Comparison of ENCODE assay signal across 8 mouse cellular contexts in the genomic region with DNA sequence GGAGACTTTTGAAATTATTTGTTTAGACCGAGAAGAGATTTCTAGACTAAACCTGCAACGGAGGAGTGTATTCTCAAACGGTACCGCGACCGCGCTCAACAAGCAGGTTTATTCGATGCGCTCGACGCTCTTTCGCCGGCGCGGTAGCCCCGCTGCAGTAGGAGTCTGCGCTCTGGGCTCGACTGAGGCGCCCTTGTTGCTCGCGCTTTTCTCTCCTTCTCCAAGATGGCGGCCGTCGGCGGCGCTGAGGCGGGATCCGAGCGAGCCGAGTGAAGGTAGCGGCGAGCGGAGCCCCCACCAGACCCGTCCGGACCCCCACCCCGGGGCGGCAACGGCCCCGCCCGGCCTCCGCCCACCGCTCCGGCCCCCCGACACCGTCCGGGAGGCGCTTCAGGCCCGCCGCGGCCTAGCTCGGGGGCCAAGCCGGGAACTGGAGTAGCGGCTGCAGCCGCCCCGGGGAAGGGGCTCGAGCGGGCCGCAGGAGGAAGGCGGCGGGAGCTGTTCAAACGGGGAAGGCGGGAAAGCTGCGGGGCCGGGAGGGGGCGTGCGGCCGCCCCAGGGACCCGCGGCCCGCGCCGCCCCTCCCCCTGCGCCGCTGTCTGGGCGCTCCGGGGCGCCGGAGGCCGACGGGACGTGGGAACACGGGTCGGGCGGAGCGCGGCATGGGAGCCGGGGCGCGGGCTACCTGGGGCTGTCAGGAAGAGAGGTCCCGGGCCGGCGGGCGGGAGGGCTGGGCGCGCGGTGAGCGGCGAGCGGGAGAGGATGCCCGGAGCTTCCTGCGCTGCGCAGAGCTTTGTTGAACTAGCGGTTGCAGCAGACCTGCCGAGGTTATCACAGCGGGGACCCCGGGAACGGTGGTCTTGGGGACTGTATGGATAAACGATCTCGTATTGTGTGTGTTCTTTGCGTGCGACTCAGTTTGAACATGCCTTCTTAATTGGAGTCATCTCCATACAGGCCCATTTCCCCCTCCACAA. TPM values are rescaled to one million over a fixed set of nuclear protein-coding genes. Genes with fewer than 3 reads are reported as not detected.
DNase-seq lines count a peak whose midpoint lies in the region; ATAC-seq and TF ChIP-seq lines count a peak whose summit lies in the region.

No protein-coding gene starts in this region.

- peak overlapping the region; percentile 84 for H3K4me3 ChIP-seq in erythroblast, embryonic 14.5 days (replicated peaks)
- peak overlapping the region; percentile 88 for H3K4me3 ChIP-seq in heart, embryonic 11.5 days (ENCODE audit: low read depth, low read length)
- H3K4me3 ChIP-seq in kidney, embryonic 16.5 days (ENCODE audit: low read length) = peak overlapping the region; percentile 91
- peak overlapping the region; percentile 76 for H3K4me3 ChIP-seq in liver, adult 2 months (ENCODE audit: insufficient read depth, low read depth, low read length)
- peak overlapping the region; percentile 39 for H3K4me3 ChIP-seq in myocyte

- DNase-seq in B cell, adult 2 months = peak; percentile 87 to 89
- DNase-seq in brain, embryonic 14.5 days (ENCODE audit: low read depth) = peak; percentile 97
- peak; percentile 77 for DNase-seq in liver, adult 2 months (ENCODE audit: extremely low read depth, low read depth, low spot score)
- DNase-seq in splenic B cell, adult 2 months (ENCODE audit: low read depth, low spot score) = peak; percentile 92

- H3K9me3 ChIP-seq in erythroblast, embryonic 14.5 days (ENCODE audit: control insufficient read depth, low read length) = no peaks in the 10 kb centered on the region
- H3K9me3 ChIP-seq in heart, embryonic 11.5 days (replicated peaks; ENCODE audit: control insufficient read depth, low read length) = no peaks in the 10 kb centered on the region
- H3K9me3 ChIP-seq in kidney, embryonic 16.5 days (ENCODE audit: low read length) = no peaks in the 10 kb centered on the region

- H3K27me3 ChIP-seq in erythroblast, embryonic 14.5 days (ENCODE audit: control insufficient read depth) = peaks cover 30% of the 10 kb centered on the region
- H3K27me3 ChIP-seq in heart, embryonic 11.5 days (ENCODE audit: control insufficient read depth, insufficient read depth, low read length) = no peaks in the 10 kb centered on the region
- no peaks in the 10 kb centered on the region for H3K27me3 ChIP-seq in kidney, embryonic 16.5 days (ENCODE audit: insufficient read depth, low read length)
- H3K27me3 ChIP-seq in liver, adult 2 months (ENCODE audit: control insufficient read depth, insufficient read depth, low read length) = no peaks in the 10 kb centered on the region
- H3K27me3 ChIP-seq in myocyte (ENCODE audit: control insufficient read depth, insufficient read depth, insufficient read length) = no peaks in the 10 kb centered on the region
- no peaks in the 10 kb centered on the region for H3K27me3 ChIP-seq in splenic B cell, adult 2 months (ENCODE audit: control insufficient read depth, insufficient read depth, low read length, poor library complexity, severe bottlenecking)

- peak overlapping the region; percentile 100 for H3K9ac ChIP-seq in heart, embryonic 11.5 days (ENCODE audit: low read depth, low read length)
- peak overlapping the region; percentile 100 for H3K9ac ChIP-seq in kidney, embryonic 16.5 days (replicated peaks; ENCODE audit: low read length)
- H3K9ac ChIP-seq in liver, adult 2 months (ENCODE audit: low read depth, low read length) = peak overlapping the region; percentile 84

- WGBS in heart, embryonic 11.5 days (ENCODE audit: insufficient replicate concordance) = under 1% methylated on average over 99 of the region's 111 CpGs
- under 1% methylated on average over 85 of the region's 111 CpGs for WGBS in kidney, embryonic 16.5 days
- WGBS in liver, adult 2 months = under 1% methylated on average over 103 of the region's 111 CpGs

- peaks cover 20% of the 10 kb centered on the region for H3K4me1 ChIP-seq in erythroblast, embryonic 14.5 days (ENCODE audit: control insufficient read depth)
- no peaks in the 10 kb centered on the region for H3K4me1 ChIP-seq in heart, embryonic 11.5 days (ENCODE audit: control insufficient read depth, insufficient read depth, low read length)
- H3K4me1 ChIP-seq in kidney, embryonic 16.5 days (ENCODE audit: insufficient read depth, low read length) = peaks cover 17% of the 10 kb centered on the region
- H3K4me1 ChIP-seq in liver, adult 2 months (ENCODE audit: control insufficient read depth, insufficient read depth, low read length) = peaks cover 4% of the 10 kb centered on the region; the same call in 1 of the 2 replicates

- H3ac ChIP-seq in myocyte (ENCODE audit: control insufficient read depth, insufficient read length) = peak overlapping the region; percentile 46

- H3K36me3 ChIP-seq in erythroblast, embryonic 14.5 days (ENCODE audit: control insufficient read depth) = peaks cover 6% of the 10 kb centered on the region
- peaks cover 3% of the 10 kb centered on the region; the same call in 1 of the 2 replicates for H3K36me3 ChIP-seq in heart, embryonic 11.5 days (ENCODE audit: control insufficient read depth, insufficient read depth, low read length)
- 0 out of 2 replicates have a peak, but pooled peaks cover 3% of the 10 kb centered on the region for H3K36me3 ChIP-seq in kidney, embryonic 16.5 days (ENCODE audit: insufficient read depth, low read length)
- H3K36me3 ChIP-seq in liver, adult 2 months (ENCODE audit: control insufficient read depth, insufficient read depth, low read length) = no peaks in the 10 kb centered on the region
- no peaks in the 10 kb centered on the region for H3K36me3 ChIP-seq in myocyte (ENCODE audit: control insufficient read depth, insufficient read depth)
- H3K36me3 ChIP-seq in splenic B cell, adult 2 months (ENCODE audit: control insufficient read depth, insufficient read depth, low read length, poor library complexity, severe bottlenecking) = no peaks in the 10 kb centered on the region; the same call in 1 of the 2 replicates

- H3K27ac ChIP-seq in heart, embryonic 11.5 days (ENCODE audit: low read depth, low read length) = peak overlapping the region; percentile 96
- peak overlapping the region; percentile 96 for H3K27ac ChIP-seq in kidney, embryonic 16.5 days (ENCODE audit: low read length)
- H3K27ac ChIP-seq in liver, adult 2 months (replicated peaks; ENCODE audit: insufficient read depth, low read depth, low read length) = no peak overlapping the region

- no peak for TF ChIP-seq CTCF in brain, embryonic 14.5 days (IDR thresholded peaks at IDR 0.05; ENCODE audit: borderline replicate concordance, extremely low read depth, insufficient read depth, insufficient read length)
- no peak for TF ChIP-seq CTCF in liver, adult 2 months (IDR thresholded peaks at IDR 0.05; ENCODE audit: low read depth, low read length)

- peak overlapping the region; percentile 65 for H3K4me2 ChIP-seq in heart, embryonic 11.5 days
- H3K4me2 ChIP-seq in kidney, embryonic 16.5 days (replicated peaks; ENCODE audit: low read depth, low read length) = peak overlapping the region; percentile 63
- H3K4me2 ChIP-seq in myocyte (ENCODE audit: low read depth) = peak overlapping the region; percentile 95

- no peaks in the 10 kb centered on the region for H3K79me2 ChIP-seq in liver, adult 2 months (ENCODE audit: control insufficient read depth, insufficient read depth, low read length)
- peaks cover 37% of the 10 kb centered on the region for H3K79me2 ChIP-seq in myocyte (ENCODE audit: control insufficient read depth, insufficient read depth)

- peak; percentile 89 for ATAC-seq in heart, embryonic 11.5 days (replicated peaks; ENCODE audit: insufficient number of reproducible peaks, low FRiP score, low TSS enrichment)
- peak; percentile 95 for ATAC-seq in kidney, embryonic 16.5 days (ENCODE audit: low FRiP score, low TSS enrichment)

- 0 out of 2 replicates have a peak, but pooled peaks have one; percentile 27 for TF ChIP-seq POLR2A in brain, embryonic 14.5 days (IDR thresholded peaks at IDR 0.05; ENCODE audit: borderline replicate concordance, extremely low read depth, insufficient read depth, insufficient read length, poor library complexity, severe bottlenecking)
- 0 out of 2 replicates have a peak, but pooled peaks have one; percentile 36 for TF ChIP-seq POLR2A in liver, adult 2 months (IDR thresholded peaks at IDR 0.05; ENCODE audit: extremely low read depth, insufficient read depth, low read length)
- TF ChIP-seq POLR2A in myocyte (IDR thresholded peaks at IDR 0.05; ENCODE audit: insufficient read length, low read depth) = peak; percentile 55

TF ChIP-seq in myocyte, 11 proteins besides CTCF, POLR2A, EP300 and RAD21:
- TF ChIP-seq SRF (IDR thresholded peaks at IDR 0.05; ENCODE audit: control insufficient read depth, insufficient read length, low read depth) = peak; percentile 80
- TF ChIP-seq MYOG (IDR thresholded peaks at IDR 0.05; ENCODE audit: control insufficient read depth in 1 of 3, insufficient read depth in 1 of 3, insufficient read length in 2 of 3, low read depth in 2 of 3) = peak in 1 of 3 experiments; percentile 44
- peak; percentile 85 for TF ChIP-seq E2F4 (IDR thresholded peaks at IDR 0.05; ENCODE audit: insufficient read depth)
- no peak for TF ChIP-seq TCF3 (IDR thresholded peaks at IDR 0.05; ENCODE audit: insufficient read length, low read depth)
- peak; percentile 21 for TF ChIP-seq POLR2AphosphoS2 (IDR thresholded peaks at IDR 0.05; ENCODE audit: insufficient read length, low read depth)
- TF ChIP-seq TCF12 (IDR thresholded peaks at IDR 0.05; ENCODE audit: insufficient read depth, poor library complexity, severe bottlenecking) = no peak

RNA-seq across cellular contexts. Expression of a gene that starts 0.6 kb away (rescaled TPM):
- polyA plus RNA-seq in brain, embryonic 14.5 days (2012; rRNA removed) = 66.2 and 76.5 TPM in 2 replicates
- polyA plus RNA-seq in erythroblast, embryonic 14.5 days (2012) = 0.45 and 1.3 TPM in 2 replicates
- polyA plus RNA-seq in heart, embryonic 11.5 days (2014; fragmentation: Nextera tagmentation; extraction: Ambion mirVana) = 21.3 and 31.7 TPM in 2 replicates
- polyA plus RNA-seq in kidney, embryonic 16.5 days (2015; fragmentation: Nextera tagmentation; extraction: Ambion mirVana) = 33.8 and 45.4 TPM in 2 replicates
- 8.8 and 9.4 TPM in 2 replicates for total RNA-seq in liver, adult 2 months (2014; rRNA removed)
- polyA plus RNA-seq in liver, adult 2 months (2012; rRNA removed) = 3.1 and 4.5 TPM in 2 replicates
- polyA plus RNA-seq in myocyte (2012; fragmentation: generic; extraction: Trizol) = 9.1 TPM

RNA-seq across cellular contexts. Expression of a gene that starts 39.7 kb away (rescaled TPM):
- polyA plus RNA-seq in brain, embryonic 14.5 days (2012; rRNA removed) = 14.5 and 25.4 TPM in 2 replicates
- 0.33 and 0.47 TPM in 2 replicates for polyA plus RNA-seq in erythroblast, embryonic 14.5 days (2012)
- 35.8 and 40.6 TPM in 2 replicates for polyA plus RNA-seq in heart, embryonic 11.5 days (2014; fragmentation: Nextera tagmentation; extraction: Ambion mirVana)
- 33.8 and 35.7 TPM in 2 replicates for polyA plus RNA-seq in kidney, embryonic 16.5 days (2015; fragmentation: Nextera tagmentation; extraction: Ambion mirVana)
- total RNA-seq in liver, adult 2 months (2014; rRNA removed) = 12.2 and 16.2 TPM in 2 replicates
- 27.7 and 29.3 TPM in 2 replicates for polyA plus RNA-seq in liver, adult 2 months (2012; rRNA removed)
- polyA plus RNA-seq in myocyte (2012; fragmentation: generic; extraction: Trizol) = 84.2 TPM

Comparison
In these comparisons a context has a peak if more than half of its experiments do, and no peak if none do; other contexts are left out.
1. H3K4me3 ChIP-seq: peak in every context shown above with its lines; median percentile 91 in kidney, embryonic 16.5 days; 88 in heart, embryonic 11.5 days; 84 in erythroblast, embryonic 14.5 days; 76 in liver, adult 2 months; 39 in myocyte.
2. RNA of a gene that starts 39.7 kb away (polyA plus RNA-seq): 84.2 TPM in myocyte (single experiment), 35.8 to 40.6 TPM in heart, embryonic 11.5 days, 33.8 to 35.7 TPM in kidney, embryonic 16.5 days, 27.7 to 29.3 TPM in liver, adult 2 months and 14.5 to 25.4 TPM in brain, embryonic 14.5 days; 0.33 to 0.47 TPM in erythroblast, embryonic 14.5 days; every median in the first group is over 10 times any median in the second.
3. Peak in every context shown above with its lines, with median percentiles within 50 percentile points of each other: DNase-seq, POLR2A ChIP-seq, H3K4me2 ChIP-seq and H3K9ac ChIP-seq.